Mouse (Mus musculus): ENCODE measurements around the gene Gm49361.

Gm49361 gene

GRCm38 (mm10) chr14:57732668-57733293 lies 13.1 kb downstream of the Gm49361 start:
- in situ Hi-C loops (cut with MboI; ENCODE audit: low sequenced_read_pairs), result no loop called here

GRCm38 (mm10) chr14:57730527-57730926 lies 15.4 kb downstream of the Gm49361 start:
- in situ Hi-C loops (cut with MboI; ENCODE audit: low sequenced_read_pairs), result no loop called here

- in situ Hi-C loops (cut with MboI; ENCODE audit: low sequenced_read_pairs), result no loop called here
These were observed 15.9 kb downstream of the Gm49361 start for GRCm38 (mm10) chr14:57729975-57730499.

- in situ Hi-C loops (cut with MboI; ENCODE audit: low sequenced_read_pairs), result no loop called here
These were observed 16.5 kb downstream of the Gm49361 start for GRCm38 (mm10) chr14:57729364-57729763.

GRCm38 (mm10) chr14:57726172-57726571 lies 19.7 kb downstream of the Gm49361 start:
- in situ Hi-C loops (cut with MboI; ENCODE audit: low sequenced_read_pairs), result no loop called here

GRCm38 (mm10) chr14:57724473-57724872 lies 21.4 kb downstream of the Gm49361 start:
- in situ Hi-C loops (cut with MboI; ENCODE audit: low sequenced_read_pairs), result no loop called here

GRCm38 (mm10) chr14:57718245-57718644 lies 27.7 kb downstream of the Gm49361 start:
- in situ Hi-C loops (cut with MboI; ENCODE audit: low sequenced_read_pairs), result no loop called here

GRCm38 (mm10) chr14:57716601-57717245 lies 29.2 kb downstream of the Gm49361 start:
- in situ Hi-C loops (cut with MboI; ENCODE audit: low sequenced_read_pairs), result no loop called here

- in situ Hi-C loops (cut with MboI; ENCODE audit: low sequenced_read_pairs), result no loop called here
These were observed 33.0 kb downstream of the Gm49361 start for GRCm38 (mm10) chr14:57712884-57713283.

GRCm38 (mm10) chr14:57711059-57711458 lies 34.8 kb downstream of the Gm49361 start:
- in situ Hi-C loops (cut with MboI; ENCODE audit: low sequenced_read_pairs), result no loop called here

- in situ Hi-C loops (cut with MboI; ENCODE audit: low sequenced_read_pairs), result no loop called here
These were observed 36.7 kb downstream of the Gm49361 start for GRCm38 (mm10) chr14:57709171-57709570.

GRCm38 (mm10) chr14:57708580-57708979 lies 37.3 kb downstream of the Gm49361 start:
- in situ Hi-C loops (cut with MboI; ENCODE audit: low sequenced_read_pairs), result no loop called here

GRCm38 (mm10) chr14:57707100-57707893 lies 38.6 kb downstream of the Gm49361 start:
- in situ Hi-C loops (cut with MboI; ENCODE audit: low sequenced_read_pairs), result no loop called here

- in situ Hi-C loops (cut with MboI; ENCODE audit: low sequenced_read_pairs), result no loop called here
These were observed 39.2 kb downstream of the Gm49361 start for GRCm38 (mm10) chr14:57706760-57707099.

- in situ Hi-C loops (cut with MboI; ENCODE audit: low sequenced_read_pairs), result no loop called here
These were observed 40.1 kb downstream of the Gm49361 start for GRCm38 (mm10) chr14:57705759-57706158.

- in situ Hi-C loops (cut with MboI; ENCODE audit: low sequenced_read_pairs), result no loop called here
These were observed 40.8 kb downstream of the Gm49361 start for GRCm38 (mm10) chr14:57705075-57705474.

- in situ Hi-C loops (cut with MboI; ENCODE audit: low sequenced_read_pairs), result no loop called here
These were observed 43.9 kb downstream of the Gm49361 start for GRCm38 (mm10) chr14:57701915-57702477.

- in situ Hi-C loops (cut with MboI; ENCODE audit: low sequenced_read_pairs), result no loop called here
These were observed 46.4 kb downstream of the Gm49361 start for GRCm38 (mm10) chr14:57699461-57699970.

- in situ Hi-C loops (cut with MboI; ENCODE audit: low sequenced_read_pairs), result no loop called here
These were observed 46.9 kb downstream of the Gm49361 start for GRCm38 (mm10) chr14:57699016-57699415.

- in situ Hi-C loops (cut with MboI; ENCODE audit: low sequenced_read_pairs), result no loop called here
These were observed 49.8 kb downstream of the Gm49361 start for GRCm38 (mm10) chr14:57696066-57696465.

GRCm38 (mm10) chr14:57695550-57695949 lies 50.4 kb downstream of the Gm49361 start:
- in situ Hi-C loops (cut with MboI; ENCODE audit: low sequenced_read_pairs), result no loop called here

Measured in CH12F3 (cell line).